Mouse (Mus musculus) bone marrow macrophage, adult 2 months (primary cell): ENCODE measurements at regions not wholly inside any gene's neighbourhood (a gene's known extent, or its start where the extent isn't known, plus 50 kb on each side); places are given as distances from the start of the nearest gene placed in this dataset.

Source experiments
- CTCF ChIP-seq: IDR thresholded peaks from 2 replicates; pipeline ENCODE4 v1.5.1; 2012; ENCODE audit warnings: low read depth, mild to moderate bottlenecking, low read length, moderate library complexity
- POLR2A ChIP-seq: IDR thresholded peaks from 2 replicates; pipeline ENCODE4 v1.6.1; 2012; ENCODE audit warnings: mild to moderate bottlenecking, low read depth, low read length, borderline replicate concordance

DNA sequence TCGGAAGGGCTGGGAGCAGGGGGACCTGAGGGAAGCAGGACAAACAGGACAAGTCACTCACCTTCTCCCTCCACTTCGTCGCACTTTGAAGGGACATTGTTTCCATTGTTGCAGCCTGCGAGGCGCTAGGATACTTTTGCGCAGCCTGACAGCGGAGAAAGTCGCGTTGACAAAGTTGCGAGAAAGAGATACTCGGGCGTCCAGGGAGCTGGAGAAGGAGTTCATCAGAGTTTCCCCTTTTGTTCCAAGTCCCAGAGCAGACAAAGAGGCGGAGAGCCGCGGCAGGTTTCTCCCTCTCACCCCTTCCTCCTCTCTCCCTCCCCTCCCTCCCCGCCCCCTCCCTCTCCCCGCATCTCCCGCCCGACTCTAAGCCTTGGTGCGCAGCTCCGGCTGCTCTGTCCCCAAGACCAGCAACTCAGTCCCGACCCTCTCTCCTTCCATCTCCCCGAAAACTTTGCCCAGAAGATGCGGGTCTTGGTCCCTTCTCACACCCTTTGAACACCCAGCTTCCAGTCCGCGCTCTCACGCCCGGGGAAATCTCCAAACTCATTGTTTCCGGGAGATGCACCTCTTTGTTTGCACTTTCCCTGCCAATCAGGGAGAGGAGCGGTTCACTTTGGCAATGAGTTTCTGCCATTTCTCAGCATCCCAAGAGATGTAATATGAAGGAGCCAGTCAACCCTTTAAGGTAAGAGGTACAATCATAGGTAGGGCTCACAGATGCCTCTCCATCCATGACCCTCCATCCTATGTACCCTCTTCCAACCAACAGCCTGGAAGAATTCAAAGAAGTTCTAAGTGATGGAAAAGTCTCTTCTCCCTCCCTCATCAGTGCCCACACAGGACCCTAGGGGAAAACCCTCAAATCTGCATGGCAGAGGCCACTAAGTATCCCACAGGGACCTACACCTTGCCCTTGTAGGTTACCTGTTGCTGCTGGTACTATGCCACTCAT lies 68.2 kb downstream of the Sox4 start:
- no peak for TF ChIP-seq POLR2A
- TF ChIP-seq CTCF: no peak
